Mouse (Mus musculus): Measurements from ENCODE around the gene Satb1.

The Satb1 gene

GRCm38 (mm10) chr17:51832900-51833577, at the start of gene Satb1:
TSS of gene Satb1 (minus strand) at chr17:51833290.
- TF ChIP-seq GATA4 (IDR thresholded peaks at IDR 0.05; ENCODE audit: insufficient replicate concordance, low read length) = no peak

GRCm38 (mm10) chr17:51882566-51882965, 49.5 kb upstream of the Satb1 start:
- no peak for TF ChIP-seq GATA4 (IDR thresholded peaks at IDR 0.05; ENCODE audit: insufficient replicate concordance, low read length)

GRCm38 (mm10) chr17:51880895-51881622, 48.0 kb upstream of the Satb1 start:
- no peak for TF ChIP-seq GATA4 (IDR thresholded peaks at IDR 0.05; ENCODE audit: insufficient replicate concordance, low read length)

DNA sequence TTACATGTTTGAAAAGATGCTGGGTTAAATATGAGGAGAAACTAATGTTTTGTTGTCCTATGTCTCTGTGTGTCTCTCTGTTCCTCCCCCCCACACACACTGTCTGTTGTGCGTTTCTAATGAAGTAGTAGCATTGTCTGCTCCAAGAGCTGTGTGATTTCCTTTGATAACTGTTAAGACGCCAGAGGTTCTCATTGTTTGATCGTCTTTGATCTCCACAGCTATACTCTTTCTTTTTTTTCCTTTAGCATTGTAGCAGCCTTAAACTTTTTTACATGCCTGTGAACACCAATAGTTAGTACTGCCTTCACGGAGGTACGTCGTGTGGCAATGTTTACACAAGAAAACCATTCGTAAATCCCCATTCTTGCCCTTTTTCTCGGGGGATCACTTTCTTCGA, 47.1 kb upstream of the Satb1 start:
- TF ChIP-seq GATA4 (IDR thresholded peaks at IDR 0.05; ENCODE audit: insufficient replicate concordance, low read length) = no peak

DNA sequence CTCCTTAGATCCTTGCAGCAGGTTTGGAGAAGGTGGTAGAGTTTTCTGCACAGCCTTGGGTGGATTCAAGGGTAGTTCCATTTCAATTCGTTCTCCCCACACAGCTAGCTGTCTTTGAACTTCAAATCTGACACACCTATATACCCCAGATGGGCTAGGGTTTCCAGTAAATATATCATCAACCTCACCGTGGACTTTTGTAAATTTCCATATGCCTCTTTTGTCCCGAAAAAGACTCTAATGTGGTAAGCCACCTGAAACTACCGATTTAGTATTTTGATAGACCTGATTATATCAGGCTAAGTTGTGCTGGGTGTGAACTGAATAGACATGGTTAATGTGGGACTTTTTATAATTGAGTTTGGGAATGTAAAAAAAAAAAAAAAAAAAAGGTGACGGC, 46.6 kb upstream of the Satb1 start:
- TF ChIP-seq GATA4 (IDR thresholded peaks at IDR 0.05; ENCODE audit: insufficient replicate concordance, low read length) = no peak

- TF ChIP-seq GATA4 (IDR thresholded peaks at IDR 0.05; ENCODE audit: insufficient replicate concordance, low read length) = no peak
These were observed 46.1 kb upstream of the Satb1 start for GRCm38 (mm10) chr17:51879171-51879570.

- TF ChIP-seq GATA4 (IDR thresholded peaks at IDR 0.05; ENCODE audit: insufficient replicate concordance, low read length) = no peak
These were observed 43.4 kb upstream of the Satb1 start for GRCm38 (mm10) chr17:51876471-51876870.

DNA sequence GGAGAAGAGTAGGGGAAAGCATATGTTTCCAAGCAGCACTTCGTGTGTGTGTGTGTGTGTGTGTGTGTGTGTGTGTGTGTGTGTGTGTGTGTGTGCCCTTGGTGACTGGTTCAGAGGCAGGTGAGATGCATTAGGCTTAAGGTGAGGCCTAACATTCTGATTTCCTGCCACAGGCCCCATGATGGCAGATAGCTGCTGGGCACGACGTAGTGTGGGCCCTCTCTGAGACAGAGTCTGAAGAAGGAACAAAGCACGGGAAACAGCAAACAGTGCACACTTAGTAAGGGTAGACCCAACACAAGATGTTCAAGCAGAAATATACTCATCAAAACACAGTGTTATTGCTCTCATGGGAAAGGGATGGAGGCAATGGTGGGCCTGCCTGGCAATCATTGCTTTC, 24.5 kb upstream of the Satb1 start:
- no peak for TF ChIP-seq GATA4 (IDR thresholded peaks at IDR 0.05; ENCODE audit: insufficient replicate concordance, low read length)

DNA sequence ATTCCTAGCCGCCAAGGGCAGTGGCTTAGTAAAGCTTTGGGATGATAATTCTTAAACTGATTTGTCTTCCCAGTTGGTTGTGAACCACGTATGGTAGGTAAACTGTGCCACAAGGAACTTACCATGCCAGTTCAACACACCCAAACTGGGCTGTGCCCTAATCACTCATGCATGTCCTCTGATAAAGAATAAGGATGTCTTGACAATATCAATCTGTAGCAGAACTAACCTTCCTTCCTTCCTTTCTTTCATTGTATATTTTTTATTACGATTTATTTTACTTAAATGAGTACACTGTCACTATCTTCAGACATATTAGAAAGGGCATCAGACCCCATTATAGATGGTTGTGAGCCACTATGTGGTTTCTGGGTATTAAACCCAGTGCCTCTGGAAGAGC, 23.2 kb upstream of the Satb1 start:
- no peak for TF ChIP-seq GATA4 (IDR thresholded peaks at IDR 0.05; ENCODE audit: insufficient replicate concordance, low read length)

GRCm38 (mm10) chr17:51855261-51855660, 22.2 kb upstream of the Satb1 start:
- TF ChIP-seq GATA4 (IDR thresholded peaks at IDR 0.05; ENCODE audit: insufficient replicate concordance, low read length) = no peak

DNA sequence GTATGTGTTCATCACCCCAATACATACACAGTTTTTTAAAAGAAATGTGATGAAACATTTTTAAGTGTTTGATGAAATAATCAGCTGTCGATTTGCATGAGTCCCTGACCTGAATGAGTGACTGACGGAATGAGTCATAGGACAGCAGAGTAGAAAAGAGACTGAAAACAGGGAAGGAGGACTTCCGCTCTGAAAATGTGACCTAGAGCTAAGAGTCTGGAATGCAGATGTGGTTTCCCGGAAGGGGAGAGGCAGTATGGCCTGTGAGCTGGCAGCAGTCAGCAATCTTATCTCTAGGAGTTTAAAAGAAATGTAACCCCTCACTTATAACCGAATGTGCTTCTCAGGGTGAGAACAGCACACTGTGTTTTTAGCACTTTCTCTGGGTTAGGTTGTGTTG, 20.9 kb upstream of the Satb1 start:
- no peak for TF ChIP-seq GATA4 (IDR thresholded peaks at IDR 0.05; ENCODE audit: insufficient replicate concordance, low read length)

DNA sequence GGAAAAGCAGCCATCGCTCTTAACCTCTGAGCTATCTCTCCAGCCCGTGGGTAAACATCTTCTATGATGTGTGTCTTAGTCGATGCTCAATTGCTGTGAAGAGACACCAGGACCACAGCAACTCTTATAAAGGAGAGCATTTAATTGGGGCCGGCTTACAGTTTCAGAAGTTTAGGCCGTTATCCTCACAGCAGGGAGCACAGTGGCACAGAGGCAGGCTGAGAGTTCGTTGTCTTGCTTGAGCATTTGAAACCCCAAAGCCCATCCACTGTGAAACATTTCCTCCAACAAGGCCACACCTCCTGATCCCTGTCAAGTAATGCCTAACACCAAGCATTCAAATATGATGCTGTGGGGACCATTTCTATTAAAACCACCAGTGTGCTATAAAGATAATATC, 7.5 kb upstream of the Satb1 start:
- TF ChIP-seq GATA4 (IDR thresholded peaks at IDR 0.05; ENCODE audit: insufficient replicate concordance, low read length) = no peak

DNA sequence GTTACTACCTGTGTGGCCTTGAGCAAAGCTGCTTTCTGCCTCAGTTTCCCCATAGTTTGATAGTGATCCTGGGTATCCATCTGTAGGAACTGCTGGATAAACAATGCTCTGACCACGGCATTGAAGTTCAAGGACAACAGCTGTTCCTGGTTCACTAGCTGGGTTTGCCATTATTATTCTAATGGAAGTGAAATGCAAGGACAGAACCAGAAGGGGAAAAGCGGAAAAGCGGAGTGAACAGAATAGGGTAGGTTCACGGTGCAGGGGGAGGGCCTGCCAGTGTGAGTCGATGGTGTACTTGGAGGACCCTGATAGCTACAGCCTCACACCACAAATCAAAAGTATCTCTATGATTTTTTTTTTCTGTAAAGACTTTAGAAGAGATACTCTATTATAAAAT, 6.4 kb upstream of the Satb1 start:
- TF ChIP-seq GATA4 (IDR thresholded peaks at IDR 0.05; ENCODE audit: insufficient replicate concordance, low read length) = no peak

- no peak for TF ChIP-seq GATA4 (IDR thresholded peaks at IDR 0.05; ENCODE audit: insufficient replicate concordance, low read length)
These were observed 3.8 kb upstream of the Satb1 start for GRCm38 (mm10) chr17:51836901-51837300.

DNA sequence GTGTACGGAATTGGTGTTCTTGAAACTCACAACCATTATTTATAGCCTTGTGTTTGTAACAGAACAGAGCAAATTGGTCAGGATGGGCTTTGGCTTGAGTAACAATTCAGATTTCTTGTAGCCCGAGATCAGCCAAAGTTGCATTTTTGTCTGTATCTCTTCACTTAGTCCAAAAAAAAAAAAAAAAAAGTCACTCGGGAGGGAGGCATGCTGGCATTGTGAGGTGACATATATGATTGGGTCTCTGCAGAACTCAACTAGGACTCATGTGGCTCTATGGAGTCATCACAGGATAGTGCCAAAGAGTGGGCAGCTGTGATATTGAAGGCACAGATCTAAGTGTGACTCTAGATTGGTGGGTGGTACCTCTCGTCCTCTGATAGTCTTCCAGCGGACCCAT, 3.2 kb upstream of the Satb1 start:
- TF ChIP-seq GATA4 (IDR thresholded peaks at IDR 0.05; ENCODE audit: insufficient replicate concordance, low read length) = no peak

GRCm38 (mm10) chr17:51833578-51834361, 680 bp upstream of the Satb1 start:
- TF ChIP-seq GATA4 (IDR thresholded peaks at IDR 0.05; ENCODE audit: insufficient replicate concordance, low read length) = no peak

All from liver, adult (tissue).